Mouse (Mus musculus): ENCODE measurements around the gene Gm9936.

DNA sequence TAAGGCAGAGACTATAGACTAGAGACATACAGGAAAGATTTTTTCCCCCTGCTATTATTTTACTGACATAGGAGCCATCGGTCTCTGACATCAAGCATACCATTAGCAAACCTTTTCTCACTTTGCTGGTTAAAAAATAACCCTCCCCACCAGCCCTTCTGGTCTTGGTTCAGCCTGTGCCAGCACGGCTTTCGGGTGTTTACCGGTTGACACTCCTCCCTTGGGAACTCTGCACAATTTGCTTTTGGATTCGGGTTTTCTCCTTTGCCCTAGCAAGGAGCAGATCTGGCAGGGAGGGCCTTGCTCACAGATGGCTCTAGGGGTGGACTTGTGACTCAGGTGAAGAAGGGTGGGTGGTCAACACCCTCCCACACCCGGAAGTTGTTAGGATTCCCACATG lies 3.2 kb upstream of the Gm9936 start:
- no peak for TF ChIP-seq POLR2A (IDR thresholded peaks at IDR 0.05; ENCODE audit: borderline replicate concordance, extremely low read depth, low read depth, low read length)
- TF ChIP-seq CTCF (IDR thresholded peaks at IDR 0.05; ENCODE audit: insufficient read depth, low read length): no peak

Data from lung, adult 2 months (tissue).